Mouse (Mus musculus) kidney, adult 2 months (tissue): ENCODE results near the gene Oxct1.

Experiments used
- CTCF ChIP-seq: fragments of 200-500 bp; conservative IDR thresholded peaks from 2 replicates; pipeline ENCODE4 v1.5.1; 2011; ENCODE audit warnings: low read depth, mild to moderate bottlenecking, control low read depth, low read length, moderate library complexity, mixed read lengths; ENCODE audit not compliant: insufficient read depth, insufficient read length
- POLR2A ChIP-seq: fragments of 200-500 bp; IDR thresholded peaks from one replicate; pipeline ENCODE4 v1.6.1; 2011; ENCODE audit warnings: low read depth, low read length, control low read depth

DNA sequence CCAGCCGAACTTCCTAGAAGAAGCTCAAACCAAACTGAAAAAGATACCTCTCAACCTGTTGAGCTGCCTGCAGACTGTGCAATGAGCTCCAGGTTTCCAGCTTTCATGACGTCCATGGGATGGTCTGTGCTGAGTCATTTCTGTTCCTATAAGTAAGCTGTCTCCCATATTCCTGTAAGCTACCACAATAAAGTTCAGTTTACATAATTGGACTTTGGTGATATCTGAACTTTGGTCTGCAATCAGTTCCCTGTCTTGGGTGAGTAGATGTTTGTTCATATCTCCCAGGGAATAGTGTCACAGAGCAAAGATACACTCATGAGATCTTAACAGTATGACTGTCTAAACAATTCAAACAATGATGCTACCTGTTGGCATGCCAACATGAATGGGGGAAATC, 141.8 kb downstream of the Oxct1 start:
- TF ChIP-seq CTCF (no peak), POLR2A (no peak)
